Mouse (Mus musculus): Measurements from ENCODE around the gene Rps2. TPM values are rescaled to one million over a fixed set of nuclear protein-coding genes. Genes with fewer than 3 reads are reported as not detected.
"Not testable (repeated sequence)": the region's sequence is repeated elsewhere in the genome, so short reads cannot be mapped to it uniquely, and the experiment has no call there.

The Rps2 gene
- total RNA-seq (2021) = 100 to 1,000 TPM; 302 to 315 TPM
- long read RNA-seq, experiment 1, transcript Rps2-208 (6 exons, 998 nt) = major isoform, 31 of 43 reads
- long read RNA-seq, experiment 1, transcript Rps2-201 (5 exons, 1,094 nt) = minor isoform, 9 of 43 reads
- long read RNA-seq, experiment 1, partial matches to known transcripts = 0 of 43 reads
- long read RNA-seq, experiment 1, other reads (novel, unspliced or antisense) = 2 of 43 reads
- long read RNA-seq, experiment 2, transcript Rps2-208 (6 exons, 998 nt) = major isoform, 42 of 58 reads
- long read RNA-seq, experiment 2, transcript Rps2-201 (5 exons, 1,094 nt) = minor isoform, 12 of 58 reads
- long read RNA-seq, experiment 2, partial matches to known transcripts = 0 of 58 reads
- long read RNA-seq, experiment 2, other reads (novel, unspliced or antisense) = 2 of 58 reads

- no peak for DNase-seq (ENCODE audit: low spot score in 2 of 2)
- Histone ChIP-seq H3K4me3 (peak within 1 kb of the TSS; percentile 76), H3K27ac (no peak within 1 kb of the TSS)
- no peak for TF ChIP-seq CTCF (conservative IDR thresholded peaks at IDR 0.05)
Observed at GRCm38 (mm10) chr17:24717943-24718342, at the start of gene Rps2, which contains the start of gene Rnf151. Gene Rps2, plus strand, starts transcription at chr17:24718116. Gene Rnf151, minus strand, starts transcription at chr17:24718063.

GRCm38 (mm10) chr17:24669214-24669544 is 48.7 kb upstream of the Rps2 start:
- Histone ChIP-seq H3K4me3 (peak overlapping the region; percentile 90), H3K27ac (peak overlapping the region; percentile 83)
- not testable (repeated sequence) for DNase-seq (ENCODE audit: low spot score in 2 of 2)

- TF ChIP-seq CTCF (conservative IDR thresholded peaks at IDR 0.05) = peak; percentile 66
Observed at GRCm38 (mm10) chr17:24669545-24670245, 48.2 kb upstream of the Rps2 start, which contains the start of gene Zfp598. Gene Zfp598, plus strand, starts transcription at chr17:24669687.

GRCm38 (mm10) chr17:24670246-24670844 is 47.6 kb upstream of the Rps2 start:
- no peak for TF ChIP-seq CTCF (conservative IDR thresholded peaks at IDR 0.05)
- peak overlapping the region; percentile 90 for H3K4me3 ChIP-seq
- H3K27ac ChIP-seq = peak overlapping the region; percentile 94
- no peak for DNase-seq (ENCODE audit: low spot score in 2 of 2)

More at GRCm38 (mm10) chr17:24669545-24670245, 48.2 kb upstream of the Rps2 start, which contains the start of gene Zfp598:
- Histone ChIP-seq H3K27ac (peak within 1 kb of the TSS; percentile 94), H3K4me3 (peak within 1 kb of the TSS; percentile 90)
- peak; percentile 95 to 97 for DNase-seq (ENCODE audit: low spot score in 2 of 2)

- H3K27ac ChIP-seq = no peak overlapping the region
- no peak for TF ChIP-seq CTCF (conservative IDR thresholded peaks at IDR 0.05)
- H3K4me3 ChIP-seq = peak overlapping the region; percentile 1; the same call in 1 of the 2 replicates
- no peak for DNase-seq (ENCODE audit: low spot score in 2 of 2)
Observed at GRCm38 (mm10) chr17:24671346-24671745, 46.6 kb upstream of the Rps2 start.

- no peak overlapping the region for H3K27ac ChIP-seq
- DNase-seq (ENCODE audit: low spot score in 2 of 2) = no peak
- no peak for TF ChIP-seq CTCF (conservative IDR thresholded peaks at IDR 0.05)
- no peak overlapping the region for H3K4me3 ChIP-seq
Observed at GRCm38 (mm10) chr17:24672141-24672540, 45.8 kb upstream of the Rps2 start.

- peak; percentile 51 to 75 for DNase-seq (ENCODE audit: low spot score in 2 of 2)
- TF ChIP-seq CTCF (conservative IDR thresholded peaks at IDR 0.05) = no peak
- no peak overlapping the region for H3K27ac ChIP-seq
- no peak overlapping the region for H3K4me3 ChIP-seq
Observed at GRCm38 (mm10) chr17:24674277-24674676, 43.6 kb upstream of the Rps2 start.

- peak; percentile 86 for TF ChIP-seq CTCF (conservative IDR thresholded peaks at IDR 0.05)
- Histone ChIP-seq H3K4me3 (no peak overlapping the region), H3K27ac (no peak overlapping the region)
- DNase-seq (ENCODE audit: low spot score in 2 of 2) = peak in 1 of 2 experiments; percentile 71
Observed at GRCm38 (mm10) chr17:24676187-24676586, 41.7 kb upstream of the Rps2 start.

GRCm38 (mm10) chr17:24676877-24677276 is 41.0 kb upstream of the Rps2 start:
- DNase-seq (ENCODE audit: low spot score in 2 of 2) = no peak
- Histone ChIP-seq H3K4me3 (no peak overlapping the region), H3K27ac (no peak overlapping the region)
- no peak for TF ChIP-seq CTCF (conservative IDR thresholded peaks at IDR 0.05)

GRCm38 (mm10) chr17:24677500-24678080 is 40.3 kb upstream of the Rps2 start:
- no peak for DNase-seq (ENCODE audit: low spot score in 2 of 2)
- no peak overlapping the region for H3K4me3 ChIP-seq
- no peak overlapping the region for H3K27ac ChIP-seq
- no peak for TF ChIP-seq CTCF (conservative IDR thresholded peaks at IDR 0.05)

- no peak for DNase-seq (ENCODE audit: low spot score in 2 of 2)
- no peak overlapping the region for H3K4me3 ChIP-seq
- TF ChIP-seq CTCF (conservative IDR thresholded peaks at IDR 0.05) = no peak
- H3K27ac ChIP-seq = no peak overlapping the region
Observed at GRCm38 (mm10) chr17:24686514-24686913, 31.4 kb upstream of the Rps2 start.

- no peak for TF ChIP-seq CTCF (conservative IDR thresholded peaks at IDR 0.05)
- Histone ChIP-seq H3K4me3 (peak overlapping the region; percentile 89), H3K27ac (no peak overlapping the region)
- DNase-seq (ENCODE audit: low spot score in 2 of 2) = no peak
Observed at GRCm38 (mm10) chr17:24687146-24687595, 30.7 kb upstream of the Rps2 start.

GRCm38 (mm10) chr17:24687599-24687998 is 30.3 kb upstream of the Rps2 start:
- Histone ChIP-seq H3K4me3 (peak overlapping the region; percentile 89), H3K27ac (no peak overlapping the region)
- no peak for DNase-seq (ENCODE audit: low spot score in 2 of 2)
- no peak for TF ChIP-seq CTCF (conservative IDR thresholded peaks at IDR 0.05)
